Mouse (Mus musculus) small intestine, adult 2 months (tissue): ENCODE measurements at regions not wholly inside any gene's neighbourhood (a gene's known extent, or its start where the extent isn't known, plus 50 kb on each side); places are given as distances from the start of the nearest gene placed in this dataset.

ENCODE experiments used
- CTCF ChIP-seq: fragments of 200-500 bp; IDR thresholded peaks from 2 replicates; pipeline ENCODE4 v1.5.1; 2012; ENCODE audit warnings: low read depth, mild to moderate bottlenecking, control low read depth, inconsistent platforms, low read length, moderate library complexity, mixed read lengths; ENCODE audit not compliant: insufficient replicate concordance, insufficient read length; ENCODE audit errors: extremely low read depth
- POLR2A ChIP-seq: fragments of 200-500 bp; IDR thresholded peaks from 2 replicates; pipeline ENCODE4 v1.6.1; 2012; ENCODE audit warnings: low read depth, mild to moderate bottlenecking, control low read depth, inconsistent platforms, low read length, moderate library complexity

GRCm38 (mm10) chr7:115062817-115063216, 319.3 kb downstream of the Insc start:
- TF ChIP-seq POLR2A (no peak), CTCF (no peak)
